Mouse (Mus musculus): ENCODE data around the gene Arih2. TPM values are rescaled to one million over a fixed set of nuclear protein-coding genes. Genes with fewer than 3 reads are reported as not detected.

Arih2 gene
- total RNA-seq (2021) = 10 to 100 TPM; 51.7 to 53.8 TPM
- long read RNA-seq, experiment 1, transcript Arih2-201 (16 exons, 3,924 nt) = major isoform, 32 of 75 reads
- long read RNA-seq, experiment 1, partial matches to known transcripts = 6 of 75 reads
- long read RNA-seq, experiment 1, other reads (novel, unspliced or antisense) = 33 of 75 reads
- long read RNA-seq, experiment 2, transcript Arih2-201 (16 exons, 3,924 nt) = major isoform, 17 of 42 reads
- long read RNA-seq, experiment 2, partial matches to known transcripts = 4 of 42 reads
- long read RNA-seq, experiment 2, other reads (novel, unspliced or antisense) = 20 of 42 reads

GRCm38 (mm10) chr9:108648611-108649560 is at the start of gene Arih2:
Arih2 (minus strand) TSS chr9:108649386.
- TF ChIP-seq CTCF (IDR thresholded peaks at IDR 0.05) = no peak; the same call in 1 of the 2 replicates
- Histone ChIP-seq H3K27ac (peak within 1 kb of the TSS; percentile 95), H3K4me3 (peak within 1 kb of the TSS; percentile 78)
- DNase-seq (ENCODE audit: extremely low spot score in 1 of 2, low spot score in 2 of 2) = peak; percentile 90 to 91
- intact Hi-C loops (cut with DNase I) = loop anchor here (5.0 kb wide), 1 partner anchor 82 kb away; the partner anchor contains the start of genes Dalrd3 and Ndufaf3

GRCm38 (mm10) chr9:108694533-108694932 is 45.3 kb upstream of the Arih2 start:
- H3K4me3 ChIP-seq = peak overlapping the region; percentile 34
- no peak for TF ChIP-seq CTCF (IDR thresholded peaks at IDR 0.05)
- H3K27ac ChIP-seq = no peak overlapping the region
- DNase-seq (ENCODE audit: extremely low spot score in 1 of 2, low spot score in 2 of 2) = no peak
- intact Hi-C loops (cut with DNase I) = no loop called here

- H3K27ac ChIP-seq = no peak overlapping the region
- TF ChIP-seq CTCF (IDR thresholded peaks at IDR 0.05) = no peak
- H3K4me3 ChIP-seq = peak overlapping the region; percentile 34
- intact Hi-C loops (cut with DNase I) = loop anchor here (2.0 kb wide), 1 partner anchor 33 kb away; no protein-coding TSS in a partner anchor
- DNase-seq (ENCODE audit: extremely low spot score in 1 of 2, low spot score in 2 of 2) = no peak
Measured at GRCm38 (mm10) chr9:108693946-108694345, 44.8 kb upstream of the Arih2 start.

GRCm38 (mm10) chr9:108692226-108693041 is 43.2 kb upstream of the Arih2 start:
- DNase-seq (ENCODE audit: extremely low spot score in 1 of 2, low spot score in 2 of 2) = peak; percentile 67
- TF ChIP-seq CTCF (IDR thresholded peaks at IDR 0.05) = peak; percentile 7; the same call in 1 of the 2 replicates
- H3K4me3 ChIP-seq = peak overlapping the region; percentile 85
- peak overlapping the region; percentile 83 for H3K27ac ChIP-seq
- intact Hi-C loops (cut with DNase I) = loop anchor here (2.0 kb wide), 1 partner anchor 34 kb away; no protein-coding TSS in a partner anchor

GRCm38 (mm10) chr9:108691846-108692225 is 42.6 kb upstream of the Arih2 start:
- Histone ChIP-seq H3K4me3 (peak overlapping the region; percentile 85), H3K27ac (peak overlapping the region; percentile 93)
- TF ChIP-seq CTCF (IDR thresholded peaks at IDR 0.05) = no peak
- DNase-seq (ENCODE audit: extremely low spot score in 1 of 2, low spot score in 2 of 2) = peak; percentile 90 to 91
- intact Hi-C loops (cut with DNase I) = loop anchor here (2.0 kb wide), 1 partner anchor 35 kb away; no protein-coding TSS in a partner anchor

GRCm38 (mm10) chr9:108691371-108691770 is 42.2 kb upstream of the Arih2 start:
- DNase-seq (ENCODE audit: extremely low spot score in 1 of 2, low spot score in 2 of 2) = no peak
- TF ChIP-seq CTCF (IDR thresholded peaks at IDR 0.05) = no peak
- intact Hi-C loops (cut with DNase I) = no loop called here
- Histone ChIP-seq H3K27ac (peak overlapping the region; percentile 93), H3K4me3 (peak overlapping the region; percentile 85)

GRCm38 (mm10) chr9:108690914-108691313 is 41.7 kb upstream of the Arih2 start:
- H3K4me3 ChIP-seq = no peak overlapping the region
- DNase-seq (ENCODE audit: extremely low spot score in 1 of 2, low spot score in 2 of 2) = no peak
- intact Hi-C loops (cut with DNase I) = no loop called here
- H3K27ac ChIP-seq = no peak overlapping the region
- no peak for TF ChIP-seq CTCF (IDR thresholded peaks at IDR 0.05)

- no peak overlapping the region for H3K4me3 ChIP-seq
- intact Hi-C loops (cut with DNase I) = no loop called here
- no peak for DNase-seq (ENCODE audit: extremely low spot score in 1 of 2, low spot score in 2 of 2)
- no peak for TF ChIP-seq CTCF (IDR thresholded peaks at IDR 0.05)
- no peak overlapping the region for H3K27ac ChIP-seq
Measured at GRCm38 (mm10) chr9:108689993-108690392, 40.8 kb upstream of the Arih2 start.

- Histone ChIP-seq H3K27ac (no peak within 1 kb of the TSS), H3K4me3 (no peak within 1 kb of the TSS)
- TF ChIP-seq CTCF (IDR thresholded peaks at IDR 0.05) = no peak
- no peak for DNase-seq (ENCODE audit: extremely low spot score in 1 of 2, low spot score in 2 of 2)
- intact Hi-C loops (cut with DNase I) = no loop called here
Measured at GRCm38 (mm10) chr9:108689106-108689505, 39.9 kb upstream of the Arih2 start, which contains the start of gene Prkar2a. Prkar2a (plus strand) TSS chr9:108689314.

GRCm38 (mm10) chr9:108688451-108688850 is 39.3 kb upstream of the Arih2 start:
- DNase-seq (ENCODE audit: extremely low spot score in 1 of 2, low spot score in 2 of 2) = no peak
- no peak for TF ChIP-seq CTCF (IDR thresholded peaks at IDR 0.05)
- Histone ChIP-seq H3K4me3 (no peak overlapping the region), H3K27ac (no peak overlapping the region)
- intact Hi-C loops (cut with DNase I) = no loop called here

- Histone ChIP-seq H3K27ac (no peak overlapping the region), H3K4me3 (no peak overlapping the region)
- intact Hi-C loops (cut with DNase I) = no loop called here
- no peak for TF ChIP-seq CTCF (IDR thresholded peaks at IDR 0.05)
- no peak for DNase-seq (ENCODE audit: extremely low spot score in 1 of 2, low spot score in 2 of 2)
Measured at GRCm38 (mm10) chr9:108687686-108688085, 38.5 kb upstream of the Arih2 start.
